ENCODE assay signal across 8 mouse cellular contexts in the genomic region with DNA sequence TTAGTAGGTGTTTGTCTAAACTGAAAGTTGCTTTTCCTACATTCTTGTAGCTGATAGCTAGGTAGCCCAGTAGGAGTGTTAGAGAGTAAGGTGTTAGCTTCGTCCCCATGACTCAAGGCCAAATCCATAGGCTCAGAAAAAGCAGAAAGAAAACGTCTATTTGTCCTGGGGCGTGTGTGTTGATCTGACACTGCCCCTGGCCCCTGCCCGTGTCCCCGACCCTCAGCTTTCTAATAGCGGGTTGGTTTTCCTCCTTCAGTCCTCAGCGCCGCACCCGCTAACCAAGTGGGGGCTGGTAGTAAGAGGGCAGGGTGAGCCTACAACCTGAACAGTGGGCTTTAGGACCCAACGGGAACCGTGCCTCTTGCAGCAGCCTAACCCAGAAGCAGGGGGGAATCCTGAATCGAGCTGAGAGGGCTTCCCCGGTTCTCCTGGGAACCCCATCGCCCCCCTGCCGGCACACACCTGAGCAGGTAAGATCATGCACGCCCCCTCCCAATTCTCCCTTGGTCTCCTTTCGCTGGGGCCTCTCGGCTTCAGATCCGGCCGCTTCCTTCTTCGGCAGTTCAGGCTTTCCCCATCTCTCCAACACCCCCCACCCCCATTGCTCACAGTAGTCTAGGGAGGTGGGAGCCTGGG. TPM values are rescaled to one million over a fixed set of nuclear protein-coding genes. Genes with fewer than 3 reads are reported as not detected.
DNase-seq lines count a peak whose midpoint lies in the region; ATAC-seq and TF ChIP-seq lines count a peak whose summit lies in the region.

A gene (plus strand): TSS at position 381 of the 639 bp plus-strand sequence.

- no peak for DNase-seq in frontal cortex, postnatal 10 days (ENCODE audit: low spot score in 2 of 2)
- peak; percentile 75 for DNase-seq in embryo, embryonic 10.5 days (ENCODE audit: low spot score)
- peak in 1 of 2 experiments; percentile 21 for DNase-seq in heart, postnatal 14 days
- DNase-seq in left cerebral cortex, postnatal 4 days = no peak
- DNase-seq in neural tube, embryonic 10.5 days (ENCODE audit: extremely low spot score, low spot score) = peak; percentile 55
- DNase-seq in frontal cortex, postnatal 14 days (ENCODE audit: low spot score in 2 of 2) = no peak

- intact Hi-C loops in heart, postnatal 14 days (cut with DNase I) = no loop called here
- intact Hi-C loops in left cerebral cortex, postnatal 4 days (cut with DNase I) = loop anchor here (10.0 kb wide), 1 partner anchor 197 kb away; no protein-coding TSS in a partner anchor

- H3K27ac ChIP-seq in ES-Bruce4 (ENCODE audit: insufficient read depth, low read length) = peak within 1 kb of the TSS; percentile 81; the same call in 1 of the 2 replicates

- TF ChIP-seq POLR2A in ES-Bruce4 (IDR thresholded peaks at IDR 0.05; ENCODE audit: insufficient read depth, low read length) = no peak

- H3K4me3 ChIP-seq in ES-Bruce4 (ENCODE audit: low read depth, low read length) = peak within 1 kb of the TSS; percentile 56

- peaks cover 20% of the 10 kb centered on the region for H3K4me1 ChIP-seq in ES-Bruce4 (ENCODE audit: control insufficient read depth, insufficient read depth, low read length)

- peak within 1 kb of the TSS; percentile 24 for H3K9ac ChIP-seq in ES-Bruce4 (ENCODE audit: low read depth, poor library complexity, severe bottlenecking)

- peak; percentile 42; the same call in 1 of the 2 replicates for ATAC-seq in frontal cortex, adult (ENCODE audit: low TSS enrichment)

- no peaks in the 10 kb centered on the region for H3K36me3 ChIP-seq in ES-Bruce4 (ENCODE audit: control insufficient read depth, insufficient read depth, low read length, poor library complexity, severe bottlenecking)

- no peak for TF ChIP-seq CTCF in ES-Bruce4 (IDR thresholded peaks at IDR 0.05; ENCODE audit: low read depth, low read length)

- H3K9me3 ChIP-seq in ES-Bruce4 (replicated peaks; ENCODE audit: control insufficient read depth, insufficient read depth, low read length, poor library complexity, severe bottlenecking) = no peaks in the 10 kb centered on the region

- H3K27me3 ChIP-seq in ES-Bruce4 (ENCODE audit: control insufficient read depth, insufficient read depth, low read length, poor library complexity, severe bottlenecking) = no peaks in the 10 kb centered on the region

- TF ChIP-seq EP300 in ES-Bruce4 (IDR thresholded peaks at IDR 0.05; ENCODE audit: insufficient read depth, low read depth, low read length) = peak; percentile 8; the same call in 1 of the 2 replicates

RNA-seq across cellular contexts. Expression of the gene that starts here (rescaled TPM):
- polyA plus RNA-seq in ES-Bruce4 (2011; ENCODE audit: insufficient read depth, insufficient read length, low read depth, missing spikeins) = 23.7 and 26.3 TPM in 2 replicates
- 10 to 100 TPM; 17.9 to 21.6 TPM for total RNA-seq in heart, postnatal 14 days (2021)
- 10 to 100 TPM; 20.3 to 21.5 TPM for total RNA-seq in left cerebral cortex, postnatal 4 days (2021)

Comparison
In these comparisons a context has a peak if more than half of its experiments do, and no peak if none do; other contexts are left out.
1. DNase-seq: peak in embryo, embryonic 10.5 days (single experiment) and neural tube, embryonic 10.5 days (single experiment); none in frontal cortex, postnatal 10 days (0 of 2), left cerebral cortex, postnatal 4 days (single experiment) and frontal cortex, postnatal 14 days (0 of 2).